Mouse (Mus musculus) CH12.LX (cell line): ENCODE results near the gene Dctpp1. TPM values are rescaled to one million over a fixed set of nuclear protein-coding genes. Genes with fewer than 3 reads are reported as not detected.

Source experiments
- DNase-seq: peaks from one replicate; pipeline ENCODE4 v3.0.0-alpha.2; 2013; ENCODE audit errors: extremely low read depth
- H3K27ac ChIP-seq: 2 replicates; pipeline ENCODE4 v1.5.1; 2012; ENCODE audit warnings: low read depth, mild to moderate bottlenecking, control low read depth, moderate library complexity; ENCODE audit not compliant: insufficient read depth
- H3K27me3 ChIP-seq: replicated peaks from 2 replicates; pipeline ENCODE3; 2012; ENCODE audit warnings: inconsistent platforms
- H3K36me3 ChIP-seq, 2 experiments: replicated peaks in 1 of 2; 2 replicates each; pipeline versions ENCODE3 to v1.6.1; 2012; ENCODE audit warnings: inconsistent platforms in 1 of 2, low read length in 1 of 2, mild to moderate bottlenecking in 1 of 2, mixed read lengths in 1 of 2, moderate library complexity in 1 of 2; ENCODE audit not compliant: control insufficient read depth in 1 of 2, insufficient read depth in 1 of 2
- H3K4me1 ChIP-seq, 2 experiments: 2 replicates each; pipeline ENCODE4 v1.6.1; 2012; ENCODE audit warnings: inconsistent platforms in 1 of 2, moderate library complexity in 1 of 2; ENCODE audit not compliant: insufficient read depth in 2 of 2, control insufficient read depth in 1 of 2
- H3K4me2 ChIP-seq: 2 replicates; pipeline ENCODE4 v1.6.1; 2012; ENCODE audit warnings: low read depth, mild to moderate bottlenecking, control low read depth; ENCODE audit not compliant: poor library complexity, insufficient read depth, severe bottlenecking
- H3K4me3 ChIP-seq, 3 experiments: fragments of 150-350 bp in 1 of 3; sonication (generic) in 1 of 3; replicated peaks in 1 of 3; 2 replicates each; pipeline versions ENCODE3 to v1.5.1; 2011 to 2012; ENCODE audit warnings: low read depth in 2 of 3, low read length in 2 of 3, mild to moderate bottlenecking in 2 of 3, moderate library complexity in 2 of 3, control low read depth in 1 of 3, improper control_type of control experiment in 1 of 3, inconsistent platforms in 1 of 3, mixed read lengths in 1 of 3; ENCODE audit not compliant: poor library complexity in 1 of 3
- H3K79me2 ChIP-seq: replicated peaks from 2 replicates; pipeline ENCODE4 v1.6.1; 2012; ENCODE audit warnings: mild to moderate bottlenecking, moderate library complexity; ENCODE audit not compliant: control insufficient read depth, poor library complexity, insufficient read depth, severe bottlenecking; ENCODE audit errors: extremely low read depth
- H3K9ac ChIP-seq: 2 replicates; pipeline ENCODE4 v1.6.1; 2012; ENCODE audit warnings: low read depth, mild to moderate bottlenecking, control low read depth, moderate library complexity; ENCODE audit not compliant: insufficient read depth
- H3K9me3 ChIP-seq: replicated peaks from 2 replicates; pipeline ENCODE3; 2012; ENCODE audit warnings: low read length, inconsistent platforms, mixed read lengths
- CHD1 ChIP-seq: IDR thresholded peaks from 2 replicates; pipeline ENCODE4 v1.6.1; 2012; ENCODE audit warnings: low read depth, low read length, improper control_type of control experiment, inconsistent platforms
- E2F4 ChIP-seq: IDR thresholded peaks from 2 replicates; pipeline ENCODE4 v1.6.1; 2011; ENCODE audit warnings: low read depth, low read length, improper control_type of control experiment; ENCODE audit not compliant: insufficient replicate concordance
- EP300 ChIP-seq: IDR thresholded peaks from 2 replicates; pipeline ENCODE4 v1.6.1; 2011; ENCODE audit warnings: low read length, improper control_type of control experiment
- IRF4 ChIP-seq: IDR thresholded peaks from 2 replicates; pipeline ENCODE4 v1.6.1; 2014; ENCODE audit warnings: low read depth, mild to moderate bottlenecking, inconsistent platforms, low read length, improper control_type of control experiment
- MXI1 ChIP-seq: IDR thresholded peaks from 2 replicates; pipeline ENCODE4 v1.6.1; 2011; ENCODE audit warnings: mild to moderate bottlenecking, low read depth, low read length, improper control_type of control experiment
- NELFE ChIP-seq: IDR thresholded peaks from 2 replicates; pipeline ENCODE4 v1.6.1; 2011; ENCODE audit warnings: low read depth, low read length, improper control_type of control experiment
- NRF1 ChIP-seq: IDR thresholded peaks from 2 replicates; pipeline ENCODE4 v1.6.1; 2014; ENCODE audit warnings: low read depth, mild to moderate bottlenecking, inconsistent platforms, low read length, improper control_type of control experiment, moderate library complexity
- RCOR1 ChIP-seq: conservative IDR thresholded peaks from 2 replicates; pipeline ENCODE4 v1.6.1; 2012; ENCODE audit warnings: low read depth, mild to moderate bottlenecking, inconsistent platforms, low read length, improper control_type of control experiment
- USF1 ChIP-seq: IDR thresholded peaks from 2 replicates; pipeline ENCODE4 v1.6.1; 2014; ENCODE audit warnings: low read depth, mild to moderate bottlenecking, inconsistent platforms, low read length, improper control_type of control experiment
- USF2 ChIP-seq: conservative IDR thresholded peaks from 2 replicates; pipeline ENCODE4 v1.6.1; 2011; ENCODE audit warnings: low read depth, low read length, improper control_type of control experiment
- ZMIZ1 ChIP-seq: IDR thresholded peaks from 2 replicates; pipeline ENCODE4 v1.6.1; 2012; ENCODE audit warnings: low read depth, mild to moderate bottlenecking, inconsistent platforms, low read length, improper control_type of control experiment
- dilution Hi-C: fragments of 300-500 bp; cut with MboI; formaldehyde crosslinking; loops from 2 replicates; pipeline ENCODE4 v1.14.3; 2020; ENCODE audit warnings: low sequenced_read_pairs; ENCODE audit not compliant: extremely low pct_unique_long_range_greater_than_20kb, extremely low pct_ligation_motif_present
- in situ Hi-C: fragments of 300-500 bp; cut with MboI; formaldehyde crosslinking; loops from 3 replicates; pipeline ENCODE4 v1.14.3; 2019; ENCODE audit warnings: low sequenced_read_pairs, low pct_ligation_motif_present, low pct_unique_long_range_greater_than_20kb, mixed read lengths
- polyA plus RNA-seq: library from polyadenylated mRNA; unstranded; fragments of >175 nt; gene quantifications from 2 replicates; pipeline ENCODE4 v1.2.1, GENCODE M21; 2012; ENCODE audit warnings: low read depth; ENCODE audit not compliant: insufficient read length
- total RNA-seq, 2 experiments: library from RNA; depleted of rRNA; stranded (reverse); fragments of 300-350 nt in 1 of 2; fragments of >200 nt in 1 of 2; gene quantifications; 2 replicates each; pipeline ENCODE4 v1.2.3; 2012 to 2014

The Dctpp1 gene
- total and polyA plus RNA-seq, 3 experiments: 197 to 296 (median 221) TPM

DNA sequence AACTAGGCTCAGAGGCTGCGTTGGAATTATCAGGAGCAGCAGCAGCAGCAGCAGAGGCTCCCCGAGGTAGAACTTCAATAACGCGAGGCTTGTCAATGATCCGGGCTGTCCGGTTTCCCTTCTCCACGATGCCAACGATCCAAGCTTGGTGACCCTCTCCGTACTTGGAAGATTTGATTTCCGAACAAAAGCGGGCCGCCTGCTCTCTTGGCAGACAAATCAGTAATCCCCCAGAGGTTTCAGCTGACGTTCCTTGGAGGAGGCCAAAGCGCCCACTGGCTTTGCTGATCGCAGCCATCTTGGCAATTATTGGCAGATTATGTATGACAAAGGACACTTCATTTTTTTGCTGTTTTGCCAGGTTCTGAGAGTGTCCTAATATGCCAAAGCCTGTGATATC lies 12.1 kb upstream of the Dctpp1 start (continued):
- no peak for TF ChIP-seq USF2
- no peak for TF ChIP-seq RCOR1
- no peak for TF ChIP-seq MXI1
- TF ChIP-seq NRF1: no peak
- TF ChIP-seq, all 38 proteins: peak for 4

DNA sequence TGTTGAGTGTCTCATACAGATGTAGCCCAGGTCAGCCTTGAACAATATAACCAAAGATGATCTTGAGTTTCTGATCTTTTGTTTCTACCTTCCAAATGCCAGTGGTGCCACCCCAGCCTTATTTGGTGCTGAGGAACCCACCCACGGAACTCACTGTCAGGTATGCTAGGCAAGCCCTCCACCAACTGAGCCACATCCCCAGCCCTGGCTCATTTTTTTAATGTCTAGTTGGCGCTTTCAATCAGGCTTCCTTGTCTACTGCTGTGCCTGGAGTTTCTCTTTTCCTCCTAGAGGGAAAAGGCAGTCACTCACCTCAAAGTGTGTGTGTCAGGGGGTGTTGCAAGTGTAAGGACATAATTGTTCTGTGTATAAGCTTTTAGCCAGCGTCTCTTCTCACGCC lies 10.6 kb upstream of the Dctpp1 start:
- Histone ChIP-seq H3K4me3 (peak overlapping the region in 2 of 3 experiments; percentile 98), H3K36me3 (peaks cover 17 to 44% of the 10 kb centered on the region in 2 experiments), H3K27me3 (no peaks in the 10 kb centered on the region), H3K9ac (peak overlapping the region; percentile 15; the same call in 1 of the 2 replicates), H3K9me3 (peaks cover 13% of the 10 kb centered on the region), H3K4me2 (peak overlapping the region; percentile 98), H3K4me1 (peaks cover under 1 to 32% of the 10 kb centered on the region in 2 experiments; a peak in 3 of 4 replicates), H3K27ac (no peak overlapping the region), H3K79me2 (peaks cover 33% of the 10 kb centered on the region)
- dilution Hi-C loops (no loop called here), in situ Hi-C loops (no loop called here)
- DNase-seq: no peak
- TF ChIP-seq CHD1 (0 out of 2 replicates have a peak, but pooled peaks have one; percentile 65), ZMIZ1 (peak; percentile 44; the same call in 1 of the 2 replicates), IRF4 (no peak)

- Histone ChIP-seq H3K4me3 (no peak overlapping the region), H3K79me2 (peaks cover 33% of the 10 kb centered on the region), H3K4me1 (peaks cover 0 to 28% of the 10 kb centered on the region in 2 experiments; a peak in 2 of 4 replicates), H3K9ac (peak overlapping the region; percentile 15; the same call in 1 of the 2 replicates), H3K27ac (no peak overlapping the region), H3K9me3 (peaks cover 13% of the 10 kb centered on the region), H3K27me3 (no peaks in the 10 kb centered on the region), H3K36me3 (peaks cover 17 to 44% of the 10 kb centered on the region in 2 experiments), H3K4me2 (peak overlapping the region; percentile 98)
- in situ Hi-C loops (no loop called here), dilution Hi-C loops (no loop called here)
- no peak for TF ChIP-seq E2F4
- TF ChIP-seq USF1: no peak
- no peak for TF ChIP-seq CHD1
- no peak for TF ChIP-seq NELFE
- TF ChIP-seq EP300: no peak
- DNase-seq: no peak
These were observed 10.2 kb upstream of the Dctpp1 start for GRCm38 (mm10) chr7:127270666-127271065.
